Mouse (Mus musculus) hindbrain, embryonic 10.5 days (tissue): ENCODE results near the gene Immp2l. TPM values are rescaled to one million over a fixed set of nuclear protein-coding genes. Genes with fewer than 3 reads are reported as not detected.

Experiments
- DNase-seq: peaks from one replicate; pipeline ENCODE4 v3.0.0-alpha.2; 2017; ENCODE audit warnings: low spot score
- H3K27ac ChIP-seq: fragments of 300-500 bp; sonication (generic); 2 replicates; pipeline ENCODE4 v1.5.1; 2016; ENCODE audit warnings: mild to moderate bottlenecking, moderate library complexity
- H3K27me3 ChIP-seq: fragments of 300-500 bp; sonication (generic); 2 replicates; pipeline ENCODE4 v1.6.1; 2016; ENCODE audit warnings: mild to moderate bottlenecking; ENCODE audit not compliant: poor library complexity, insufficient read depth, severe bottlenecking
- H3K36me3 ChIP-seq: fragments of 300-500 bp; sonication (generic); 2 replicates; pipeline ENCODE4 v1.6.1; 2016; ENCODE audit warnings: mild to moderate bottlenecking, moderate library complexity
- H3K4me1 ChIP-seq: fragments of 300-500 bp; sonication (generic); replicated peaks from 2 replicates; pipeline ENCODE4 v1.6.1; 2016; ENCODE audit warnings: mild to moderate bottlenecking
- H3K4me3 ChIP-seq: fragments of 300-500 bp; sonication (generic); 2 replicates; pipeline ENCODE4 v1.5.1; 2016; ENCODE audit warnings: mild to moderate bottlenecking, moderate library complexity
- H3K9me3 ChIP-seq: fragments of 300-500 bp; sonication (generic); 2 replicates; pipeline ENCODE4 v1.6.1; 2016; ENCODE audit warnings: mild to moderate bottlenecking, moderate library complexity
- WGBS: fragments of 180-500 bp; shearing (Covaris S2); methylation state at CpG from one replicate; pipeline ENCODE4 v1.1.7; 2016; 5-methylcytosine and 5-hydroxymethylcytosine counted together
- polyA plus RNA-seq: library from polyadenylated mRNA; unstranded; fragments of >200 nt; fragmentation: Nextera tagmentation; extraction: Ambion mirVana; gene quantifications from 2 replicates; pipeline ENCODE4 v1.2.1, GENCODE M21; 2016

Gene Immp2l
- polyA plus RNA-seq, 1 experiment from 2014 or later = 6.9 TPM

GRCm38 (mm10) chr12:41436206-41436985 is 412.5 kb downstream of the Immp2l start:
- H3K4me3 ChIP-seq = no peak overlapping the region
- no peaks in the 10 kb centered on the region for H3K36me3 ChIP-seq
- H3K9me3 ChIP-seq = no peaks in the 10 kb centered on the region
- no peak overlapping the region for H3K27ac ChIP-seq
- WGBS = 80% methylated on average over 5 of the region's 5 CpGs
- no peaks in the 10 kb centered on the region for H3K4me1 ChIP-seq
- DNase-seq = no peak
- no peaks in the 10 kb centered on the region for H3K27me3 ChIP-seq

GRCm38 (mm10) chr12:41438446-41438845 is 414.6 kb downstream of the Immp2l start:
- H3K36me3 ChIP-seq = no peaks in the 10 kb centered on the region

GRCm38 (mm10) chr12:41468374-41468991 is 444.6 kb downstream of the Immp2l start:
- DNase-seq = no peak
- H3K27me3 ChIP-seq = no peaks in the 10 kb centered on the region
- H3K4me3 ChIP-seq = no peak overlapping the region
- H3K27ac ChIP-seq = no peak overlapping the region
- 90% methylated on average over 3 of the region's 3 CpGs for WGBS
- H3K9me3 ChIP-seq = no peaks in the 10 kb centered on the region
- no peaks in the 10 kb centered on the region for H3K4me1 ChIP-seq
- H3K36me3 ChIP-seq = no peaks in the 10 kb centered on the region

More at GRCm38 (mm10) chr12:41438446-41438845, 414.6 kb downstream of the Immp2l start:
- Histone ChIP-seq H3K4me1 (no peaks in the 10 kb centered on the region), H3K9me3 (no peaks in the 10 kb centered on the region), H3K27me3 (no peaks in the 10 kb centered on the region), H3K27ac (no peak overlapping the region), H3K4me3 (no peak overlapping the region)
- 72% methylated on average over 4 of the region's 4 CpGs for WGBS
- DNase-seq = no peak

GRCm38 (mm10) chr12:41469096-41469801 is 445.4 kb downstream of the Immp2l start:
- H3K4me1 ChIP-seq = no peaks in the 10 kb centered on the region
- no peak for DNase-seq
- 74% methylated on average over 6 of the region's 6 CpGs for WGBS
- H3K36me3 ChIP-seq = no peaks in the 10 kb centered on the region
- no peaks in the 10 kb centered on the region for H3K27me3 ChIP-seq
- H3K9me3 ChIP-seq = no peaks in the 10 kb centered on the region
- no peak overlapping the region for H3K4me3 ChIP-seq
- H3K27ac ChIP-seq = no peak overlapping the region

- Histone ChIP-seq H3K9me3 (no peaks in the 10 kb centered on the region), H3K4me1 (peaks cover 36% of the 10 kb centered on the region), H3K4me3 (no peak overlapping the region), H3K36me3 (no peaks in the 10 kb centered on the region), H3K27me3 (no peaks in the 10 kb centered on the region), H3K27ac (no peak overlapping the region)
- 86% methylated on average over 2 of the region's 2 CpGs for WGBS
- DNase-seq = no peak
Observed at GRCm38 (mm10) chr12:41481486-41481885, 457.6 kb downstream of the Immp2l start.

GRCm38 (mm10) chr12:41483091-41483592 is 459.3 kb downstream of the Immp2l start:
- Histone ChIP-seq H3K36me3 (no peaks in the 10 kb centered on the region), H3K4me3 (peak overlapping the region; percentile 47), H3K27me3 (no peaks in the 10 kb centered on the region), H3K9me3 (no peaks in the 10 kb centered on the region), H3K27ac (peak overlapping the region; percentile 81), H3K4me1 (peaks cover 36% of the 10 kb centered on the region)
- WGBS = 92% methylated on average over 5 of the region's 5 CpGs
- DNase-seq = no peak

GRCm38 (mm10) chr12:41483593-41484451 is 459.9 kb downstream of the Immp2l start:
- peak; percentile 4 for DNase-seq
- Histone ChIP-seq H3K4me3 (peak overlapping the region; percentile 47), H3K27ac (peak overlapping the region; percentile 81), H3K9me3 (no peaks in the 10 kb centered on the region), H3K4me1 (peaks cover 36% of the 10 kb centered on the region), H3K27me3 (no peaks in the 10 kb centered on the region), H3K36me3 (no peaks in the 10 kb centered on the region)
- WGBS = 54% methylated on average over 23 of the region's 23 CpGs

GRCm38 (mm10) chr12:41484689-41485511 is 461.0 kb downstream of the Immp2l start:
- H3K4me1 ChIP-seq = peaks cover 36% of the 10 kb centered on the region
- H3K9me3 ChIP-seq = no peaks in the 10 kb centered on the region
- DNase-seq = peak; percentile 19
- no peaks in the 10 kb centered on the region for H3K36me3 ChIP-seq
- H3K4me3 ChIP-seq = peak overlapping the region; percentile 47
- peak overlapping the region; percentile 81 for H3K27ac ChIP-seq
- H3K27me3 ChIP-seq = no peaks in the 10 kb centered on the region
- 44% methylated on average over 16 of the region's 16 CpGs for WGBS

- peak; percentile 57 for DNase-seq
- no peaks in the 10 kb centered on the region for H3K27me3 ChIP-seq
- peaks cover 36% of the 10 kb centered on the region for H3K4me1 ChIP-seq
- peak overlapping the region; percentile 81 for H3K27ac ChIP-seq
- H3K9me3 ChIP-seq = no peaks in the 10 kb centered on the region
- 24% methylated on average over 12 of the region's 12 CpGs for WGBS
- peak overlapping the region; percentile 47 for H3K4me3 ChIP-seq
- H3K36me3 ChIP-seq = no peaks in the 10 kb centered on the region
Observed at GRCm38 (mm10) chr12:41485512-41486215, 461.8 kb downstream of the Immp2l start.

- no peaks in the 10 kb centered on the region for H3K36me3 ChIP-seq
- H3K4me3 ChIP-seq = peak within 1 kb of the TSS; percentile 47
- H3K27ac ChIP-seq = peak within 1 kb of the TSS; percentile 81
- H3K27me3 ChIP-seq = no peaks in the 10 kb centered on the region
- 86% methylated on average over 1 of the region's 1 CpGs for WGBS
- no peaks in the 10 kb centered on the region for H3K9me3 ChIP-seq
- peaks cover 36% of the 10 kb centered on the region for H3K4me1 ChIP-seq
- DNase-seq = no peak
Observed at GRCm38 (mm10) chr12:41486331-41486730, 462.4 kb downstream of the Immp2l start, which contains the start of gene Lrrn3. Gene Lrrn3 (minus strand): TSS chr12:41486431.

- DNase-seq = no peak
- H3K4me1 ChIP-seq = peaks cover 36% of the 10 kb centered on the region
- no peaks in the 10 kb centered on the region for H3K36me3 ChIP-seq
- H3K4me3 ChIP-seq = no peak overlapping the region
- no peaks in the 10 kb centered on the region for H3K27me3 ChIP-seq
- H3K27ac ChIP-seq = no peak overlapping the region
- 36% methylated on average over 5 of the region's 5 CpGs for WGBS
- no peaks in the 10 kb centered on the region for H3K9me3 ChIP-seq
Observed at GRCm38 (mm10) chr12:41487005-41487404, 463.1 kb downstream of the Immp2l start.
